In the genomic region with DNA sequence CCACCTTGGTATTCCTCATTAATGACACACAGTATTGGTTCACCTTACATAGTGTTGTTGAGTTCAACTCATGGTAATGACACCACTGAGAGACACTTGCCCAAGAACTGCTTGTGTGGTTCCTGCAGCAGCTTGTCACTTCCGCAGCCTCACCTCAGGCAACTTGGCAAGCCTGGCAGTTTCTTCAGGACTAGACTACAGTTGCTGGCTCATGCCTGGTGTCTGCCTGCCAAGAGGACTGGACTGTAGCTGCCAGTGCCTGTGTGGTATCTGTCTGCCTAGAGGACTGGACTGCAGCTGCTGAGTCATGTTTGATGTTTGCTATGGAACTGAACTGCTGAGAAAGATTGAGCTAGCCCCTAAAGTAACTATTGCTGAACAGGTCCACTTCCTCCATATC, we compare ENCODE assay signal across 10 mouse cellular contexts. TPM values are rescaled to one million over a fixed set of nuclear protein-coding genes. Genes with fewer than 3 reads are reported as not detected.
DNase-seq lines count a peak whose midpoint lies in the region; ATAC-seq and TF ChIP-seq lines count a peak whose summit lies in the region.
"Had no signal": no experiment of that assay in that cellular context is flagged by ENCODE, and none has a peak within 500 bp of the region (broad histone marks: within the 10 kb centered on the region; RNA-seq: fewer than 3 reads in every experiment).

No protein-coding gene starts in this region.

- no peaks in the 10 kb centered on the region for H3K9me3 ChIP-seq in heart, embryonic 12.5 days (replicated peaks)
- H3K9me3 ChIP-seq in stomach, postnatal 0 days (ENCODE audit: control insufficient read depth, low read length) = no peaks in the 10 kb centered on the region
- H3K9me3 ChIP-seq: lung, embryonic 15.5 days had no signal

- no peaks in the 10 kb centered on the region for H3K79me2 ChIP-seq in heart, adult 2 months (replicated peaks; ENCODE audit: control insufficient read depth, insufficient read depth, low read length)

- no peak overlapping the region for H3K27ac ChIP-seq in heart, adult 2 months
- no peak overlapping the region for H3K27ac ChIP-seq in heart, embryonic 12.5 days (ENCODE audit: poor library complexity, severe bottlenecking)
- no peak overlapping the region for H3K27ac ChIP-seq in stomach, postnatal 0 days (replicated peaks)
- H3K27ac ChIP-seq: lung, embryonic 15.5 days had no signal

- ATAC-seq in heart, embryonic 12.5 days (ENCODE audit: insufficient number of reproducible peaks, low FRiP score) = no peak
- peak; percentile 80 for ATAC-seq in stomach, postnatal 0 days (ENCODE audit: low FRiP score, low TSS enrichment)
- ATAC-seq: intestine, embryonic 16.5 days had no signal

- H3K27me3 ChIP-seq in heart, adult 2 months (ENCODE audit: control insufficient read depth, insufficient read depth, low read length) = no peaks in the 10 kb centered on the region
- no peaks in the 10 kb centered on the region for H3K27me3 ChIP-seq in heart, embryonic 12.5 days (replicated peaks)
- no peaks in the 10 kb centered on the region for H3K27me3 ChIP-seq in stomach, postnatal 0 days (ENCODE audit: control insufficient read depth, insufficient read depth, low read length)
- H3K27me3 ChIP-seq: lung, embryonic 15.5 days had no signal

- H3K4me3 ChIP-seq in heart, adult 2 months = no peak overlapping the region
- H3K4me3 ChIP-seq in heart, embryonic 12.5 days = no peak overlapping the region
- no peak overlapping the region for H3K4me3 ChIP-seq in stomach, postnatal 0 days (ENCODE audit: low read depth, low read length)
- H3K4me3 ChIP-seq: lung, embryonic 15.5 days had no signal

- peak; percentile 47 to 72 for DNase-seq in heart, adult 2 months
- DNase-seq in urinary bladder, postnatal 14 days (ENCODE audit: low spot score) = peak; percentile 24
- no peak for DNase-seq in urinary bladder, postnatal 4 days (ENCODE audit: low spot score in 2 of 2)
- DNase-seq in gastrocnemius, postnatal 36 days = peak; percentile 33 to 44
- DNase-seq in stomach, postnatal 0 days (ENCODE audit: low spot score) = peak; percentile 37
- DNase-seq in spleen, postnatal 4 days (ENCODE audit: low spot score in 2 of 2) = no peak
- no peak for DNase-seq in urinary bladder, adult 2 months (ENCODE audit: low spot score)

- 61% methylated on average over 1 of the region's 1 CpGs for WGBS in heart, adult 2 months
- 87% methylated on average over 1 of the region's 1 CpGs for WGBS in heart, embryonic 12.5 days
- WGBS in stomach, postnatal 0 days = 55% methylated on average over 1 of the region's 1 CpGs

- H3K36me3 ChIP-seq in heart, adult 2 months (ENCODE audit: control insufficient read depth, insufficient read depth, low read length) = no peaks in the 10 kb centered on the region
- no peaks in the 10 kb centered on the region for H3K36me3 ChIP-seq in heart, embryonic 12.5 days
- H3K36me3 ChIP-seq in stomach, postnatal 0 days (ENCODE audit: control insufficient read depth, insufficient read depth, low read length) = no peaks in the 10 kb centered on the region
- H3K36me3 ChIP-seq: lung, embryonic 15.5 days had no signal

- no peak overlapping the region for H3K9ac ChIP-seq in heart, adult 2 months (ENCODE audit: low read depth, low read length)
- no peak overlapping the region for H3K9ac ChIP-seq in heart, embryonic 12.5 days
- no peak overlapping the region for H3K9ac ChIP-seq in stomach, postnatal 0 days (ENCODE audit: low read length)
- H3K9ac ChIP-seq: lung, embryonic 15.5 days had no signal

- no peaks in the 10 kb centered on the region for H3K4me1 ChIP-seq in heart, adult 2 months (ENCODE audit: control insufficient read depth, insufficient read depth, low read length)
- H3K4me1 ChIP-seq in heart, embryonic 12.5 days (replicated peaks) = no peaks in the 10 kb centered on the region
- no peaks in the 10 kb centered on the region for H3K4me1 ChIP-seq in stomach, postnatal 0 days (replicated peaks; ENCODE audit: control insufficient read depth, insufficient read depth)
- H3K4me1 ChIP-seq: lung, embryonic 15.5 days had no signal

- TF ChIP-seq CTCF in heart, adult 2 months (IDR thresholded peaks at IDR 0.05) = no peak
- TF ChIP-seq CTCF in stomach, postnatal 0 days (IDR thresholded peaks at IDR 0.05; ENCODE audit: low read depth) = no peak

- H3K4me2 ChIP-seq in heart, embryonic 12.5 days = no peak overlapping the region
- no peak overlapping the region for H3K4me2 ChIP-seq in stomach, postnatal 0 days (replicated peaks; ENCODE audit: low read depth)
- H3K4me2 ChIP-seq: lung, embryonic 15.5 days had no signal

- TF ChIP-seq EP300 in heart, adult 2 months (IDR thresholded peaks at IDR 0.05; ENCODE audit: insufficient read depth, low read depth, low read length) = no peak
- TF ChIP-seq EP300 in stomach, postnatal 0 days (optimal IDR thresholded peaks at IDR 0.05) = no peak

- intact Hi-C loops in heart, adult 2 months (cut with DNase I) = no loop called here
- intact Hi-C loops in gastrocnemius, postnatal 36 days (cut with DNase I) = no loop called here

- TF ChIP-seq POLR2A in heart, adult 2 months (IDR thresholded peaks at IDR 0.05; ENCODE audit: insufficient read depth, low read depth, low read length) = no peak

RNA-seq across cellular contexts. Expression of gene Tra2a, which starts 18.3 kb away (rescaled TPM):
- 10 to 100 TPM; 23.1 to 26.4 TPM for total RNA-seq in heart, adult 2 months (2021)
- polyA plus RNA-seq in heart, adult 2 months (2012; rRNA removed) = 21.0 and 38.4 TPM in 2 replicates
- 72.2 and 72.5 TPM in 2 replicates for polyA plus RNA-seq in heart, embryonic 12.5 days (2016; fragmentation: Nextera tagmentation; extraction: Ambion mirVana)
- total RNA-seq in gastrocnemius, postnatal 36 days (2021) = 10 to 100 TPM; 13.4 to 16.7 TPM
- polyA plus RNA-seq in stomach, postnatal 0 days (2015; fragmentation: Nextera tagmentation; extraction: Ambion mirVana) = 34.6 and 35.4 TPM in 2 replicates
- polyA plus RNA-seq in urinary bladder, adult 2 months (2012; rRNA removed) = 86.7 and 120 TPM in 2 replicates

RNA-seq across cellular contexts. Expression of gene Ccdc126, which starts 37.0 kb away (rescaled TPM):
- 1 to 10 TPM; 4.4 to 4.8 TPM for total RNA-seq in heart, adult 2 months (2021)
- polyA plus RNA-seq in heart, adult 2 months (2012; rRNA removed) = 2.5 and 3.3 TPM in 2 replicates
- polyA plus RNA-seq in heart, embryonic 12.5 days (2016; fragmentation: Nextera tagmentation; extraction: Ambion mirVana) = 7.4 and 8.1 TPM in 2 replicates
- 1 to 10 TPM; 1.7 to 2.0 TPM for total RNA-seq in gastrocnemius, postnatal 36 days (2021)
- polyA plus RNA-seq in stomach, postnatal 0 days (2015; fragmentation: Nextera tagmentation; extraction: Ambion mirVana) = 7.4 and 8.4 TPM in 2 replicates
- polyA plus RNA-seq in urinary bladder, adult 2 months (2012; rRNA removed) = 8.2 and 10.4 TPM in 2 replicates

Comparison
In these comparisons a context has a peak if more than half of its experiments do, and no peak if none do; other contexts are left out.
1. DNase-seq: peak in heart, adult 2 months (2 of 2), urinary bladder, postnatal 14 days (single experiment), gastrocnemius, postnatal 36 days (2 of 2) and stomach, postnatal 0 days (single experiment); none in urinary bladder, postnatal 4 days (0 of 2), spleen, postnatal 4 days (0 of 2) and urinary bladder, adult 2 months (single experiment).